Mouse (Mus musculus): ENCODE results near the gene Akap12. TPM values are rescaled to one million over a fixed set of nuclear protein-coding genes. Genes with fewer than 3 reads are reported as not detected.
A peak's percentile ranks its signal among the peaks of the same experiment; 100 is the strongest.

Akap12 gene
- polyA plus RNA-seq, 1 experiment from 2014 or later, result 38.4 TPM

DNA sequence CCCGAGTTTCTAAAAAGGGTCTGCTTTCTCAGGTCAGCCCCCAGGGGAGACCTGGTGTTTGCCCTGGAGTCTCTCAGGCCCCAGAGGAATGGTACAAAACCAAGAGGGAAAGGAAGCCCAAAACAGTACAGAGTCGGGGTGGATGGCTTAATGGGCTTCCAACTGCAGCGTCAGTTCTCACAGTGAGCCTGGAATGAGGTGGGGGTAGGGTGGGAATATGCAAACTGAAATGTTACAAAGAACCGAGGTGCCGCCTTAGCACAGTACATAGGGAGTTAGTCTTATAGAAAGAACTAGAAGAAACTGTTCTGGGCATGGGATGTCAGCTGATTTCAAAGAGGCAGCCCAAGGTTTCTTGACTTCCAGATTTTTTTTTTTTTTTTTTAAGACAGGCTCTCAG is 11.7 kb upstream of the Akap12 start:
- 52% methylated on average over 5 of the region's 5 CpGs for WGBS
- H3K9ac ChIP-seq, result no peak overlapping the region
- H3K4me2 ChIP-seq, result no peak overlapping the region
- no peaks in the 10 kb centered on the region for H3K27me3 ChIP-seq
- no peak for ATAC-seq (replicated peaks; ENCODE audit: insufficient number of reproducible peaks, insufficient read depth, low FRiP score, low read depth)
- H3K9me3 ChIP-seq (replicated peaks), result no peaks in the 10 kb centered on the region
- no peaks in the 10 kb centered on the region for H3K36me3 ChIP-seq
- no peak overlapping the region for H3K27ac ChIP-seq
- H3K4me3 ChIP-seq, result no peak overlapping the region
- no peaks in the 10 kb centered on the region for H3K4me1 ChIP-seq (replicated peaks)

- H3K4me1 ChIP-seq (replicated peaks), result peaks cover 5% of the 10 kb centered on the region
- H3K36me3 ChIP-seq, result no peaks in the 10 kb centered on the region
- WGBS, result 69% methylated on average over 5 of the region's 5 CpGs
- no peak overlapping the region for H3K4me3 ChIP-seq
- no peak overlapping the region for H3K9ac ChIP-seq
- ATAC-seq (replicated peaks; ENCODE audit: insufficient number of reproducible peaks, insufficient read depth, low FRiP score, low read depth), result no peak
- H3K27ac ChIP-seq, result no peak overlapping the region
- H3K4me2 ChIP-seq, result no peak overlapping the region
- no peaks in the 10 kb centered on the region for H3K9me3 ChIP-seq (replicated peaks)
- H3K27me3 ChIP-seq, result no peaks in the 10 kb centered on the region
These were observed 5.3 kb upstream of the Akap12 start for GRCm38 (mm10) chr10:4260925-4261324.

DNA sequence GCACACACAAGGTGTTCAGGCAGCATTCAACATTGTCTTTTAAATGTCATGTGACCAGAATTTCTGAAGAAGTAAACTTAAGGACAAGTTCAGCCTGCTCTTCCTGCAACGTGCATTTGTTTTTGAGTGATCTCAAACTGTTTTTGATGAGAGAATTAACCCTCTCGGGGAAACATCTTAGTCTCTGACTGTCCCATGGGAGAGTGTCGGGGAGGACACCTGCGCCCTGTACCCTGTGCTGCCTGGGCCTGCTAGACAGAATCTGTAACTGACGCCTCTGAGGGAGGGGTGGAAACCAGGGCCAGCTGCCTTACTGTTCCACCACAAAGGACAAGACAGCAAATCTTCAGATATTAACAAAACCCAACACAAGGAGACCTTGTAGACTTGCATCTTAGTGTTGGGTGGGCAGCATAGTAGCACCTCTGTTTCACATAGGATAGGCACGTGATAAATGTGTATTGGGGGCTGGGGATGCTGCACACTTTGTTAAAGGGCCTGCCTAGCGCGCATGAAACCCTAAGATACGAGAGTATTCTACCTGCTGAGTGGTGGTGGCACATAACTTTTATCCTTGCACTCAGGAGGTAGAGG is 4.7 kb upstream of the Akap12 start:
- H3K9ac ChIP-seq, result no peak overlapping the region
- H3K27ac ChIP-seq, result no peak overlapping the region
- WGBS, result 75% methylated on average over 9 of the region's 9 CpGs
- H3K9me3 ChIP-seq (replicated peaks), result no peaks in the 10 kb centered on the region
- H3K4me2 ChIP-seq, result no peak overlapping the region
- no peaks in the 10 kb centered on the region for H3K27me3 ChIP-seq
- H3K4me3 ChIP-seq, result no peak overlapping the region
- no peak for ATAC-seq (replicated peaks; ENCODE audit: insufficient number of reproducible peaks, insufficient read depth, low FRiP score, low read depth)
- no peaks in the 10 kb centered on the region for H3K36me3 ChIP-seq
- peaks cover 7% of the 10 kb centered on the region for H3K4me1 ChIP-seq (replicated peaks)

DNA sequence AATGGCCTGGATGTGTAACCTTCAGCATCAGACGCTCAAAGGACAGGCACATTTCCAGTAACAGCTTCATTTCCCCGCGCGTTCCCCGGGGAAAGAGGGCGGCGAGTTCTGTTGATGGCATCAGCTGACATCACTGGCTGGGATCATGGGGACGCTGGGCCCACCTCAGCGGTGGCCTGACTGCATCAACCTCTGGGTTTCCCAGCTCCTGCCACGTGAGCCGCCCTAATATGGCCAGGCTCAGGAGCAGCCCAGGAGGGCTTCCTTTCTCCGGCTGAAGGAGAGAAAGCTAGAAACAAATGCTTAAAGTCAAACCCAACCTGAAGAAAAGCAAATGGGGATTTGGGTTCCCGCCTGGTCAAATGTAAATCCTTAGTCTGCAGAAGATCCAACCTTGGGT is 539 bp upstream of the Akap12 start:
- ATAC-seq (replicated peaks; ENCODE audit: insufficient number of reproducible peaks, insufficient read depth, low FRiP score, low read depth), result 0 out of 2 replicates have a peak, but pooled peaks have one; percentile 63
- Histone ChIP-seq H3K27me3 (no peaks in the 10 kb centered on the region), H3K9me3 (replicated peaks) (no peaks in the 10 kb centered on the region), H3K4me2 (peak overlapping the region; percentile 97), H3K4me3 (peak overlapping the region; percentile 68), H3K36me3 (no peaks in the 10 kb centered on the region), H3K9ac (peak overlapping the region; percentile 64), H3K27ac (peak overlapping the region; percentile 29; the same call in 1 of the 2 replicates), H3K4me1 (replicated peaks) (peaks cover 12% of the 10 kb centered on the region)
- WGBS, result 11% methylated on average over 13 of the region's 13 CpGs

GRCm38 (mm10) chr10:4266931-4267310 is 741 bp downstream of the Akap12 start:
- peak overlapping the region; percentile 68 for H3K4me3 ChIP-seq
- no peaks in the 10 kb centered on the region for H3K27me3 ChIP-seq
- H3K27ac ChIP-seq, result peak overlapping the region; percentile 48
- under 1% methylated on average over 11 of the region's 11 CpGs for WGBS
- no peaks in the 10 kb centered on the region for H3K9me3 ChIP-seq (replicated peaks)
- peak overlapping the region; percentile 97 for H3K4me2 ChIP-seq
- peaks cover 12% of the 10 kb centered on the region for H3K4me1 ChIP-seq (replicated peaks)
- no peaks in the 10 kb centered on the region for H3K36me3 ChIP-seq
- H3K9ac ChIP-seq, result peak overlapping the region; percentile 64
- peak; percentile 12; the same call in 1 of the 2 replicates for ATAC-seq (replicated peaks; ENCODE audit: insufficient number of reproducible peaks, insufficient read depth, low FRiP score, low read depth)

GRCm38 (mm10) chr10:4267481-4267880 is 1.3 kb downstream of the Akap12 start:
- H3K9me3 ChIP-seq (replicated peaks), result no peaks in the 10 kb centered on the region
- H3K36me3 ChIP-seq, result no peaks in the 10 kb centered on the region
- H3K4me2 ChIP-seq, result peak overlapping the region; percentile 97
- no peak for ATAC-seq (replicated peaks; ENCODE audit: insufficient number of reproducible peaks, insufficient read depth, low FRiP score, low read depth)
- H3K27me3 ChIP-seq, result no peaks in the 10 kb centered on the region
- H3K4me3 ChIP-seq, result peak overlapping the region; percentile 68
- H3K9ac ChIP-seq, result no peak overlapping the region
- 78% methylated on average over 7 of the region's 7 CpGs for WGBS
- no peak overlapping the region for H3K27ac ChIP-seq
- peaks cover 12% of the 10 kb centered on the region for H3K4me1 ChIP-seq (replicated peaks)

DNA sequence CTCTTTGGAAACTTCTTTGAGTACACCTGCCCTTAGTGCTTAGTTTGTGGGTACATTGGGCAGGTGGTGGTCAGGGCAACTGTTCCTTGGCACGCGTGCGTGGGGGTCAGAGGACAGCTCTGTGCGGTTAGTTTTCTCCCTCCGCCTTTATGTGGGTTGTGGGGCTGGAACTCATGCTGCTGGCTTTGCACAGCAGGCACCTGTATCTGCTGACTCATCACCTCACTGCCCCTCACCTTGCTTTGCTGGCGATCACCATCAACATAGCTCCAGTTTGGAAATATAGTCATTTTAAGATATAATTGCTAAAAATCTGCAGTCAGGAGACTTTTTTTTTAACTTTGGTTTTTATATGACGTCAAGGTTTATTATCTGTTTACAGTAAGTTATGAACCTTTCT is 2.0 kb downstream of the Akap12 start:
- ATAC-seq (replicated peaks; ENCODE audit: insufficient number of reproducible peaks, insufficient read depth, low FRiP score, low read depth), result no peak
- Histone ChIP-seq H3K36me3 (no peaks in the 10 kb centered on the region), H3K4me1 (replicated peaks) (peaks cover 12% of the 10 kb centered on the region), H3K4me2 (0 out of 2 replicates have a peak overlapping the region, but pooled peaks have one; percentile 97), H3K27me3 (no peaks in the 10 kb centered on the region), H3K4me3 (peak overlapping the region; percentile 68; the same call in 1 of the 2 replicates), H3K9me3 (replicated peaks) (no peaks in the 10 kb centered on the region), H3K9ac (no peak overlapping the region), H3K27ac (no peak overlapping the region)
- 88% methylated on average over 7 of the region's 7 CpGs for WGBS

DNA sequence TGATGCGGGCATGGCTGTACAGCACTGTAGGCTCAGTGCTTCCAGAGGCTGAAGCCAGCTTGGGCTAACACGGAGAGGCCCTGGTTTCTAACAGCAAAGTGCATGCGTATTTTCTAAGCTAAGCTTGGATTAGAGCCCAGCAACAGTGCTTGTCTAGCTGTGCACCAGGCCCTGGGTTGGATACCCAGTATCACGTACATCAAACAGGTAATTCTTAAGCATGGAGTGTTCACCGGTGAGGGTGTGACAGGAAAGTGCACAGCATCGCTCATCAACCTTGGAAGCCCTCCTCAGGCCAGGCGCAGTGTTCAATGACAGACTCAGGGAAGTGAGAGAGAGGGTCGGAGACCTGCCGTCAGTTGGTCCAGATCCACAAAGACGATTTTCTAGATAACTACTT is 9.4 kb downstream of the Akap12 start:
- H3K4me2 ChIP-seq, result no peak overlapping the region
- H3K9ac ChIP-seq, result no peak overlapping the region
- peaks cover 22% of the 10 kb centered on the region for H3K4me1 ChIP-seq (replicated peaks)
- H3K27ac ChIP-seq, result no peak overlapping the region
- no peaks in the 10 kb centered on the region for H3K36me3 ChIP-seq
- ATAC-seq (replicated peaks; ENCODE audit: insufficient number of reproducible peaks, insufficient read depth, low FRiP score, low read depth), result no peak
- no peak overlapping the region for H3K4me3 ChIP-seq
- WGBS, result 77% methylated on average over 10 of the region's 10 CpGs
- no peaks in the 10 kb centered on the region for H3K27me3 ChIP-seq
- H3K9me3 ChIP-seq (replicated peaks), result no peaks in the 10 kb centered on the region

- Histone ChIP-seq H3K4me3 (no peak overlapping the region), H3K9me3 (replicated peaks) (no peaks in the 10 kb centered on the region), H3K4me1 (replicated peaks) (peaks cover 22% of the 10 kb centered on the region), H3K4me2 (no peak overlapping the region), H3K9ac (no peak overlapping the region), H3K27ac (no peak overlapping the region), H3K36me3 (no peaks in the 10 kb centered on the region), H3K27me3 (no peaks in the 10 kb centered on the region)
- WGBS, result 85% methylated on average over 13 of the region's 13 CpGs
- ATAC-seq (replicated peaks; ENCODE audit: insufficient number of reproducible peaks, insufficient read depth, low FRiP score, low read depth), result no peak
These were observed 9.9 kb downstream of the Akap12 start for GRCm38 (mm10) chr10:4276081-4276480.

GRCm38 (mm10) chr10:4278041-4278440 is 11.9 kb downstream of the Akap12 start:
- H3K4me2 ChIP-seq, result no peak overlapping the region
- H3K27ac ChIP-seq, result no peak overlapping the region
- H3K27me3 ChIP-seq, result no peaks in the 10 kb centered on the region
- H3K9me3 ChIP-seq (replicated peaks), result no peaks in the 10 kb centered on the region
- no peak overlapping the region for H3K4me3 ChIP-seq
- no peaks in the 10 kb centered on the region for H3K36me3 ChIP-seq
- ATAC-seq (replicated peaks; ENCODE audit: insufficient number of reproducible peaks, insufficient read depth, low FRiP score, low read depth), result peak; percentile 35; the same call in 1 of the 2 replicates
- H3K9ac ChIP-seq, result no peak overlapping the region
- 18% methylated on average over 6 of the region's 6 CpGs for WGBS
- peaks cover 22% of the 10 kb centered on the region for H3K4me1 ChIP-seq (replicated peaks)

DNA sequence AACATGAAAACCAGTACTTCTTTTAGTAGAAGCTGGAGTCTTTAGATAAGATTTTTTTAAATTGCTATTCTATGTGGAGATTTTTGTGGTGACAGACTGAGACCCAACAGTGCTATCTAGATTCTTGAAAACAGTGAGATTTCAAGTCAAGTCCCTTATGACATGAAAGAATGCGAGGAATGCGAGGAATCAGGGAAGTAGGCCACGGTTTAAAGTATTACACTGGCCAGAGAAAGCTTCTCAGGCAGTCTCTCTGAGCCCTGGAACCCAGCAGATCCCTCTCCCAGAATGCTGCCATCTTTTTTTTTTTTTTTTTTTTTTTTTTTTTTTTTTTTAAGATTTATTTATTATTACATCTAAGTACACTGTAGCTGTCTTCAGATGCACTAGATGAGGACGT is 16.2 kb downstream of the Akap12 start:
- Histone ChIP-seq H3K9me3 (replicated peaks) (no peaks in the 10 kb centered on the region), H3K4me3 (no peak overlapping the region), H3K27me3 (no peaks in the 10 kb centered on the region), H3K4me1 (replicated peaks) (peaks cover 19% of the 10 kb centered on the region), H3K9ac (no peak overlapping the region), H3K36me3 (no peaks in the 10 kb centered on the region), H3K27ac (no peak overlapping the region), H3K4me2 (no peak overlapping the region)
- no peak for ATAC-seq (replicated peaks; ENCODE audit: insufficient number of reproducible peaks, insufficient read depth, low FRiP score, low read depth)
- WGBS, result 39% methylated on average over 4 of the region's 4 CpGs

DNA sequence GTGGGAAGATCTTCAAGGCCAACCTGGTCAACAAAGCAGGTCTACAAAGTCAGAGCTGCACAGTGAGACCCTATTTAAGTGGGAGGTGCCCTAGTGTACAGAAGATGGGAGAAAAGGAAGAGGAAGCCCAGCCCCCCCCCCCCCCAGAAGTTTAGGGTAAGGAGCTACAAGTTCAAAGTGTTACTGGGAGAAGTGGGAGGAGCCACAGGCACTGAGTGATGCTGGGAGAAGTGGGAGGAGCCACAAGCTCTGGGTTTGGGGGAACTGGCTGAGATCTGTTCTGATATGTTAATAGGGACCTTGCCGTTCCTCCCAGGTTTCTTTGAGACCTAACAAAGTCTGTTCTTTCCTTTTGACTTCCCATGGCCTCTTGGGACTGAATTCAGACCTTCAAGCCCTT is 18.6 kb downstream of the Akap12 start:
- H3K27me3 ChIP-seq, result no peaks in the 10 kb centered on the region
- no peaks in the 10 kb centered on the region for H3K36me3 ChIP-seq

More for the DNA sequence above, 18.6 kb downstream of the Akap12 start:
- whole genome bisulfite sequencing, result 83% methylated on average over 1 of the region's 1 CpGs
- ATAC-seq (replicated peaks; ENCODE audit: insufficient number of reproducible peaks, insufficient read depth, low FRiP score, low read depth), result no peak
- Histone ChIP-seq H3K4me2 (no peak overlapping the region), H3K4me3 (no peak overlapping the region), H3K27ac (no peak overlapping the region), H3K9me3 (replicated peaks) (no peaks in the 10 kb centered on the region), H3K4me1 (replicated peaks) (peaks cover 5% of the 10 kb centered on the region), H3K9ac (no peak overlapping the region)

Measured in heart, embryonic 15.5 days (tissue).